Mouse (Mus musculus) CH12.LX (cell line): ENCODE data around the gene Sgsm1. TPM values are rescaled to one million over a fixed set of nuclear protein-coding genes. Genes with fewer than 3 reads are reported as not detected.

ENCODE experiments used
- DNase-seq: peaks from one replicate; pipeline ENCODE4 v3.0.0-alpha.2; 2013; ENCODE audit errors: extremely low read depth
- H3K27ac ChIP-seq: 2 replicates; pipeline ENCODE4 v1.5.1; 2012; ENCODE audit warnings: low read depth, mild to moderate bottlenecking, control low read depth, moderate library complexity; ENCODE audit not compliant: insufficient read depth
- H3K27me3 ChIP-seq: replicated peaks from 2 replicates; pipeline ENCODE3; 2012; ENCODE audit warnings: inconsistent platforms
- H3K36me3 ChIP-seq, 2 experiments: replicated peaks in 1 of 2; 2 replicates each; pipeline versions ENCODE3 to v1.6.1; 2012; ENCODE audit warnings: inconsistent platforms in 1 of 2, low read length in 1 of 2, mild to moderate bottlenecking in 1 of 2, mixed read lengths in 1 of 2, moderate library complexity in 1 of 2; ENCODE audit not compliant: control insufficient read depth in 1 of 2, insufficient read depth in 1 of 2
- H3K4me1 ChIP-seq, 2 experiments: 2 replicates each; pipeline ENCODE4 v1.6.1; 2012; ENCODE audit warnings: inconsistent platforms in 1 of 2, moderate library complexity in 1 of 2; ENCODE audit not compliant: insufficient read depth in 2 of 2, control insufficient read depth in 1 of 2
- H3K4me2 ChIP-seq: 2 replicates; pipeline ENCODE4 v1.6.1; 2012; ENCODE audit warnings: low read depth, mild to moderate bottlenecking, control low read depth; ENCODE audit not compliant: poor library complexity, insufficient read depth, severe bottlenecking
- H3K4me3 ChIP-seq, 3 experiments: fragments of 150-350 bp in 1 of 3; sonication (generic) in 1 of 3; replicated peaks in 1 of 3; 2 replicates each; pipeline versions ENCODE3 to v1.5.1; 2011 to 2012; ENCODE audit warnings: low read depth in 2 of 3, low read length in 2 of 3, mild to moderate bottlenecking in 2 of 3, moderate library complexity in 2 of 3, control low read depth in 1 of 3, improper control_type of control experiment in 1 of 3, inconsistent platforms in 1 of 3, mixed read lengths in 1 of 3; ENCODE audit not compliant: poor library complexity in 1 of 3
- H3K79me2 ChIP-seq: replicated peaks from 2 replicates; pipeline ENCODE4 v1.6.1; 2012; ENCODE audit warnings: mild to moderate bottlenecking, moderate library complexity; ENCODE audit not compliant: control insufficient read depth, poor library complexity, insufficient read depth, severe bottlenecking; ENCODE audit errors: extremely low read depth
- H3K9ac ChIP-seq: 2 replicates; pipeline ENCODE4 v1.6.1; 2012; ENCODE audit warnings: low read depth, mild to moderate bottlenecking, control low read depth, moderate library complexity; ENCODE audit not compliant: insufficient read depth
- H3K9me3 ChIP-seq: replicated peaks from 2 replicates; pipeline ENCODE3; 2012; ENCODE audit warnings: low read length, inconsistent platforms, mixed read lengths
- BHLHE40 ChIP-seq: IDR thresholded peaks from 2 replicates; pipeline ENCODE4 v1.6.1; 2011; ENCODE audit warnings: mild to moderate bottlenecking, low read depth, low read length, improper control_type of control experiment
- CHD1 ChIP-seq: IDR thresholded peaks from 2 replicates; pipeline ENCODE4 v1.6.1; 2012; ENCODE audit warnings: low read depth, low read length, improper control_type of control experiment, inconsistent platforms
- CHD2 ChIP-seq: IDR thresholded peaks from 2 replicates; pipeline ENCODE4 v1.6.1; 2011; ENCODE audit warnings: low read length, improper control_type of control experiment
- CTCF ChIP-seq, 2 experiments: IDR thresholded peaks in 1 of 2; conservative IDR thresholded peaks in 1 of 2; 2 replicates each; pipeline ENCODE4 v1.5.1; 2011 to 2012; ENCODE audit warnings: low read depth in 2 of 2, low read length in 2 of 2, improper control_type of control experiment in 1 of 2, inconsistent platforms in 1 of 2, mild to moderate bottlenecking in 1 of 2, moderate library complexity in 1 of 2
- E2F4 ChIP-seq: IDR thresholded peaks from 2 replicates; pipeline ENCODE4 v1.6.1; 2011; ENCODE audit warnings: low read depth, low read length, improper control_type of control experiment; ENCODE audit not compliant: insufficient replicate concordance
- ELF1 ChIP-seq: IDR thresholded peaks from 2 replicates; pipeline ENCODE4 v1.6.1; 2014; ENCODE audit warnings: low read depth, mild to moderate bottlenecking, inconsistent platforms, low read length, improper control_type of control experiment
- EP300 ChIP-seq: IDR thresholded peaks from 2 replicates; pipeline ENCODE4 v1.6.1; 2011; ENCODE audit warnings: low read length, improper control_type of control experiment
- HCFC1 ChIP-seq: IDR thresholded peaks from 2 replicates; pipeline ENCODE4 v1.6.1; 2012; ENCODE audit warnings: low read depth, mild to moderate bottlenecking, inconsistent platforms, low read length, improper control_type of control experiment
- JUN ChIP-seq: IDR thresholded peaks from 2 replicates; pipeline ENCODE4 v1.6.1; 2011; ENCODE audit warnings: low read depth, mild to moderate bottlenecking, low read length, improper control_type of control experiment, moderate library complexity; ENCODE audit not compliant: insufficient read depth
- MAFK ChIP-seq: IDR thresholded peaks from 2 replicates; pipeline ENCODE4 v1.6.1; 2011; ENCODE audit warnings: low read length, improper control_type of control experiment; ENCODE audit not compliant: insufficient replicate concordance
- MAZ ChIP-seq: IDR thresholded peaks from 2 replicates; pipeline ENCODE4 v1.6.1; 2012; ENCODE audit warnings: low read depth, mild to moderate bottlenecking, inconsistent platforms, low read length, improper control_type of control experiment, moderate library complexity
- MYC ChIP-seq: IDR thresholded peaks from 2 replicates; pipeline ENCODE4 v1.6.1; 2011; ENCODE audit warnings: low read depth, mild to moderate bottlenecking, improper control_type of control experiment, low read length
- PAX5 ChIP-seq: IDR thresholded peaks from 2 replicates; pipeline ENCODE4 v1.6.1; 2012; ENCODE audit warnings: low read length, inconsistent platforms, mixed read lengths
- POLR2A ChIP-seq: IDR thresholded peaks from 2 replicates; pipeline ENCODE4 v1.6.1; 2011; ENCODE audit warnings: low read depth, mild to moderate bottlenecking, improper control_type of control experiment, low read length
- POLR2AphosphoS2 ChIP-seq: IDR thresholded peaks from 2 replicates; pipeline ENCODE4 v1.6.1; 2011; ENCODE audit warnings: low read depth, low read length, improper control_type of control experiment
- RAD21 ChIP-seq: IDR thresholded peaks from 2 replicates; pipeline ENCODE4 v1.6.1; 2011; ENCODE audit warnings: low read depth, mild to moderate bottlenecking, low read length, improper control_type of control experiment, moderate library complexity
- RCOR1 ChIP-seq: conservative IDR thresholded peaks from 2 replicates; pipeline ENCODE4 v1.6.1; 2012; ENCODE audit warnings: low read depth, mild to moderate bottlenecking, inconsistent platforms, low read length, improper control_type of control experiment
- SIN3A ChIP-seq: IDR thresholded peaks from 2 replicates; pipeline ENCODE4 v1.6.1; 2012; ENCODE audit warnings: low read length, improper control_type of control experiment, inconsistent platforms
- SMC3 ChIP-seq: IDR thresholded peaks from 2 replicates; pipeline ENCODE4 v1.6.1; 2011; ENCODE audit warnings: low read depth, low read length, improper control_type of control experiment
- TBP ChIP-seq: conservative IDR thresholded peaks from 2 replicates; pipeline ENCODE4 v1.6.1; 2011; ENCODE audit warnings: low read depth, low read length, improper control_type of control experiment
- TCF12 ChIP-seq: IDR thresholded peaks from 2 replicates; pipeline ENCODE4 v1.6.1; 2014; ENCODE audit warnings: low read depth, mild to moderate bottlenecking, inconsistent platforms, low read length, improper control_type of control experiment
- UBTF ChIP-seq: IDR thresholded peaks from 2 replicates; pipeline ENCODE4 v1.6.1; 2012; ENCODE audit warnings: low read depth, mild to moderate bottlenecking, inconsistent platforms, low read length, improper control_type of control experiment, moderate library complexity
- USF2 ChIP-seq: conservative IDR thresholded peaks from 2 replicates; pipeline ENCODE4 v1.6.1; 2011; ENCODE audit warnings: low read depth, low read length, improper control_type of control experiment
- ZKSCAN1 ChIP-seq: IDR thresholded peaks from 2 replicates; pipeline ENCODE4 v1.6.1; 2012; ENCODE audit warnings: low read depth, inconsistent platforms, low read length, improper control_type of control experiment, borderline replicate concordance
- ZMIZ1 ChIP-seq: IDR thresholded peaks from 2 replicates; pipeline ENCODE4 v1.6.1; 2012; ENCODE audit warnings: low read depth, mild to moderate bottlenecking, inconsistent platforms, low read length, improper control_type of control experiment
- dilution Hi-C: fragments of 300-500 bp; cut with MboI; formaldehyde crosslinking; loops from 2 replicates; pipeline ENCODE4 v1.14.3; 2020; ENCODE audit warnings: low sequenced_read_pairs; ENCODE audit not compliant: extremely low pct_unique_long_range_greater_than_20kb, extremely low pct_ligation_motif_present
- in situ Hi-C: fragments of 300-500 bp; cut with MboI; formaldehyde crosslinking; loops from 3 replicates; pipeline ENCODE4 v1.14.3; 2019; ENCODE audit warnings: low sequenced_read_pairs, low pct_ligation_motif_present, low pct_unique_long_range_greater_than_20kb, mixed read lengths
- polyA plus RNA-seq: library from polyadenylated mRNA; unstranded; fragments of >175 nt; gene quantifications from 2 replicates; pipeline ENCODE4 v1.2.1, GENCODE M21; 2012; ENCODE audit warnings: low read depth; ENCODE audit not compliant: insufficient read length
- total RNA-seq, 2 experiments: library from RNA; depleted of rRNA; stranded (reverse); fragments of 300-350 nt in 1 of 2; fragments of >200 nt in 1 of 2; gene quantifications; 2 replicates each; pipeline ENCODE4 v1.2.3; 2012 to 2014

Gene Sgsm1
- total and polyA plus RNA-seq, 3 experiments = 0.08 TPM; not detected in 2

DNA sequence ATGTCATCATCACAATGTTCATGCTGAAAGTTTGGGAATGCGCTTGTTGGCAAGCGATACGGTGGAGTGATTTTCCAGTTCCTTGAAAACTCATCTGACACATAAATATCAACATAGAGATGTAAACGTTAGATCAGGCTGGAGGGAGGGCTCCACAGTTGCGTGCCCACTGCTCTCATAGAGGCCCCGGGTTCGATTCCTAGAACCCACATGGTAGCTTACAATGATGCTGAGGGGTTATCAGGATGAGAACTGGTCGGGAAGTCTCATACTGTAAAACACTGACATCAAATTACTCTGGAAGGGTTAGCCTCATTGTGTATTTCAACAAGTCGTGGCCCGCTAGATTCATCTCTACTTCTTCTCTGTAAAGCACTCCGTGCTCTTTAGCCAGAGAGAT, 24.5 kb downstream of the Sgsm1 start:
- H3K4me1 ChIP-seq = peaks cover 0 to 7% of the 10 kb centered on the region in 2 experiments; a peak in 2 of 4 replicates
- dilution Hi-C loops = no loop called here
- in situ Hi-C loops = no loop called here

GRCm38 (mm10) chr5:113285541-113285940, 25.0 kb downstream of the Sgsm1 start:
- dilution Hi-C loops = no loop called here

More for the DNA sequence above, 24.5 kb downstream of the Sgsm1 start:
- Histone ChIP-seq H3K4me2 (no peak overlapping the region), H3K27me3 (peaks cover 9% of the 10 kb centered on the region), H3K27ac (no peak overlapping the region), H3K9me3 (peaks cover 13% of the 10 kb centered on the region), H3K79me2 (no peaks in the 10 kb centered on the region), H3K4me3 (no peak overlapping the region), H3K36me3 (no peaks in the 10 kb centered on the region), H3K9ac (no peak overlapping the region)
- DNase-seq = no peak
- TF ChIP-seq TBP (no peak), TCF12 (no peak), MAZ (no peak), ZMIZ1 (no peak), RCOR1 (no peak), E2F4 (no peak), MYC (no peak), ZKSCAN1 (no peak), ELF1 (no peak), BHLHE40 (no peak), UBTF (no peak), SIN3A (no peak), PAX5 (no peak), JUN (no peak)

More at GRCm38 (mm10) chr5:113285541-113285940, 25.0 kb downstream of the Sgsm1 start:
- no peak for TF ChIP-seq CHD2
- no peak for TF ChIP-seq CTCF (conservative IDR thresholded peaks at IDR 0.05 in 1 of 2, IDR thresholded peaks at IDR 0.05 in 1 of 2; ENCODE audit: low read depth in 2 of 2, low read length in 2 of 2)
- TF ChIP-seq PAX5 = no peak
- TF ChIP-seq RAD21 = no peak
- no peak for TF ChIP-seq POLR2AphosphoS2
- TF ChIP-seq CHD1 = no peak
- TF ChIP-seq ZMIZ1 = no peak
- TF ChIP-seq MAZ = no peak
- no peak for TF ChIP-seq ELF1
- TF ChIP-seq POLR2A = no peak
- no peak for TF ChIP-seq UBTF
- TF ChIP-seq MAFK = no peak
- TF ChIP-seq EP300 = no peak
- TF ChIP-seq HCFC1 = no peak
- TF ChIP-seq USF2 = no peak
- TF ChIP-seq SMC3 = no peak
- peaks cover 0 to 7% of the 10 kb centered on the region in 2 experiments; a peak in 2 of 4 replicates for H3K4me1 ChIP-seq
- H3K4me3 ChIP-seq = no peak overlapping the region
- DNase-seq = no peak
- no peaks in the 10 kb centered on the region for H3K79me2 ChIP-seq
- no peak overlapping the region for H3K9ac ChIP-seq
- in situ Hi-C loops = no loop called here
- H3K27me3 ChIP-seq = peaks cover 11% of the 10 kb centered on the region
- H3K36me3 ChIP-seq = no peaks in the 10 kb centered on the region
- H3K9me3 ChIP-seq = peaks cover 13% of the 10 kb centered on the region
- H3K4me2 ChIP-seq = no peak overlapping the region
- H3K27ac ChIP-seq = no peak overlapping the region
